Mouse (Mus musculus) stomach, embryonic 14.5 days (tissue): ENCODE measurements at regions not wholly inside any gene's neighbourhood (a gene's known extent, or its start where the extent isn't known, plus 50 kb on each side); places are given as distances from the start of the nearest gene placed in this dataset.

Experiments
- ATAC-seq: fragments of 200-750 bp; cut with Nextera tagmentation; 2 replicates; pipeline ENCODE4 v1.8.0; 2017; ENCODE audit warnings: low read depth, moderate TSS enrichment; ENCODE audit not compliant: insufficient number of reproducible peaks, insufficient read depth, low FRiP score
- H3K27ac ChIP-seq: fragments of 300-500 bp; sonication (generic); 2 replicates; pipeline ENCODE4 v1.5.1; 2014; ENCODE audit warnings: mild to moderate bottlenecking, low read length, moderate library complexity, mixed read lengths
- H3K27me3 ChIP-seq: fragments of 300-500 bp; sonication (generic); 2 replicates; pipeline ENCODE4 v1.6.1; 2014; ENCODE audit warnings: low read length, control low read depth, mixed read lengths; ENCODE audit not compliant: control insufficient read depth, insufficient read depth
- H3K36me3 ChIP-seq: fragments of 300-500 bp; sonication (generic); 2 replicates; pipeline ENCODE4 v1.6.1; 2014; ENCODE audit warnings: mild to moderate bottlenecking, control low read depth, low read length, moderate library complexity, mixed read lengths; ENCODE audit not compliant: control insufficient read depth, insufficient read depth
- H3K4me1 ChIP-seq: fragments of 300-500 bp; sonication (generic); 2 replicates; pipeline ENCODE4 v1.6.1; 2014; ENCODE audit warnings: low read length, control low read depth, mixed read lengths; ENCODE audit not compliant: control insufficient read depth, insufficient read depth
- H3K4me2 ChIP-seq: fragments of 300-500 bp; sonication (generic); replicated peaks from 2 replicates; pipeline ENCODE4 v1.6.1; 2014; ENCODE audit warnings: low read depth, low read length, control low read depth
- H3K4me3 ChIP-seq: fragments of 300-500 bp; sonication (generic); 2 replicates; pipeline ENCODE4 v1.5.1; 2014; ENCODE audit warnings: low read depth, low read length, control low read depth
- H3K9ac ChIP-seq: fragments of 300-500 bp; sonication (generic); replicated peaks from 2 replicates; pipeline ENCODE4 v1.6.1; 2014; ENCODE audit warnings: low read depth, mild to moderate bottlenecking, control low read depth, low read length, moderate library complexity, mixed read lengths
- H3K9me3 ChIP-seq: fragments of 300-500 bp; sonication (generic); 2 replicates; pipeline ENCODE4 v1.6.1; 2016; ENCODE audit warnings: low read depth, low read length, control low read depth; ENCODE audit not compliant: control insufficient read depth
- WGBS: fragments of 180-500 bp; shearing (Covaris S2); extraction: QIAGEN DNeasy Blood & Tissue Kit; methylation state at CpG from one replicate; pipeline ENCODE4 v1.1.7; 2014; 5-methylcytosine and 5-hydroxymethylcytosine counted together

DNA sequence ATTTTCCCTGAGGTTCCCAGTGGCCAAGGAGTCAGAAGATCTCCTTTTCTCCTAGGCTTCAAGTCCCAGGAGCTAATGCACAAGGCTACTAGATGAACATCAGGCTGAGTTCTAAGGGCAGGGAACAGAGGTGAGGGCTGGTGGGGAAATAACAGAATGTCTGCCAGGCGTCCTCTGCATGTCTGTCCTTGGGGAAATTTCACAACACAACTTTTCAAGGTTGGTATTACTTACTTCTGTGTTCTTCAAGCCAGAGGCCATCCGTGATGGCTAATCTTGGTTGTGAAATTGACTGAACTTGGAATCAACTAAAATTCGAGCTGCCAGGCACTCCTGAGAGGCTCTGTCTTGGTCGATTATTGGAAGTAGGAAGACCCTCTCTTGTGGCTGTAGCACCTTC, 416.6 kb downstream of the Vrk1 start:
- Histone ChIP-seq H3K4me1 (no peaks in the 10 kb centered on the region), H3K9me3 (no peaks in the 10 kb centered on the region), H3K27me3 (no peaks in the 10 kb centered on the region), H3K27ac (no peak overlapping the region), H3K9ac (no peak overlapping the region), H3K4me3 (no peak overlapping the region), H3K36me3 (no peaks in the 10 kb centered on the region), H3K4me2 (no peak overlapping the region)
- ATAC-seq: no peak
- WGBS: 75% methylated on average over 4 of the region's 4 CpGs

DNA sequence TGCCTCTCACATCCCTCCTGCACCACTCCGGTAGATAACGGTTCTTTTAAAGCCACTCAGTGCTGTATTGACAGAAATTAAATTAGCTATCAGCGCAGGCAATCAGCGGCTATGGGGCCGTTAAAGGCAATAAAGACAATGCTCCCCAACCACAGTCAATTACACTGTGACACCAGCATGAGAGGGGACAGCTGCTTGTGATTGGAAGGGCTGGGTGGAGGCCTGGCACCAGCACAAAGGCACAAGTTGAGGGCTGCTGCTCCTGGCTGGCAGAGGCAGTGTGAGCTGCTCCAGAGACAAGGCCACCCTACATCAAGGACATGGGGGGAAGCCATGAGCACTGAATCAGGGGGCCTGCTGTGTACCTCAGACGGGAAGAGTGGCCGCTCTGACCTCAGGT, 420.0 kb downstream of the Vrk1 start:
- Histone ChIP-seq H3K9me3 (no peaks in the 10 kb centered on the region), H3K27ac (no peak overlapping the region), H3K4me3 (no peak overlapping the region), H3K36me3 (no peaks in the 10 kb centered on the region), H3K9ac (no peak overlapping the region), H3K27me3 (no peaks in the 10 kb centered on the region), H3K4me2 (no peak overlapping the region), H3K4me1 (no peaks in the 10 kb centered on the region)
- no peak for ATAC-seq
- WGBS: 46% methylated on average over 7 of the region's 7 CpGs

DNA sequence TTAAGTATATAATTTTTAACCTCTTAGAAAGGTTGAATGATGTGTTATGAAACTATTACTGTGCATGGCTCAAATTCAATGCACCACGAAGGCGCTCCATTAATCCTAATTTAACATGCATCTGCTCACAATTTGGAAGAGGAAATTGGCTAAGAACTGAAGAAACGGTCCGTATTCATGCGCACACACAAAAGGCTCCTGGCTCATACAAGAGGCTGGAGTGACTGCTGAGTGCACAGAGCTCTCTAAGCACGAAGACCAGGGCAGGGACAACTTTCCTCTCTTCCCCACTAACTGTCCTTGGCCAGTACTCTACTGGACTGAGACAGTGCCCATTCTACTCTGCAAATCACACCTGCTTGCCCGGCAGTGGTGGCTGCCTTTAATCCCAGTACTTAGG, 435.1 kb downstream of the Vrk1 start:
- no peak overlapping the region for H3K9ac ChIP-seq
- H3K27me3 ChIP-seq: no peaks in the 10 kb centered on the region
- no peak overlapping the region for H3K4me2 ChIP-seq
- no peak for ATAC-seq
- H3K4me1 ChIP-seq: no peaks in the 10 kb centered on the region
- no peaks in the 10 kb centered on the region for H3K36me3 ChIP-seq
- H3K4me3 ChIP-seq: no peak overlapping the region
- no peaks in the 10 kb centered on the region for H3K9me3 ChIP-seq
- no peak overlapping the region for H3K27ac ChIP-seq
- 78% methylated on average over 7 of the region's 7 CpGs for WGBS

DNA sequence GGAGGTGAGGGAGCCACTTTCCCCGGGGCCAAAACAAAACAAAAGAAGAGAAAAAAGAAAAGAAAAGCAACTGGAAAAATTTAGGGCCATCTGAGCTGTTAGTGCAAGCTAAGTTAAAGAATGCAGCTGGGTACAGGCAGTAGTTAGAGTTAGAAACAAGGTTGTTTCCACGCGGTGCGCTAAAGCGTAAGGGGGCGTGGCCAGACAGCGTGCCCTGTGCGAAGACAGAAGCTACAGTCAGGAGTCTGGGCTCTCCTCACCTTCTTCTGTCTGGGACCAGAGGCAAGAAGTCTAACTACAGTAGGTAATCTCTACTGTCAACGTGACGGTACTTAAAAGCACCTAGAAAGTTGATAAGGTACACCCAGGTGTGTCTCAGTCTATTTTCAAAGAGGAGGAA, 435.9 kb downstream of the Vrk1 start:
- H3K27me3 ChIP-seq: no peaks in the 10 kb centered on the region
- ATAC-seq: no peak
- no peaks in the 10 kb centered on the region for H3K36me3 ChIP-seq
- 59% methylated on average over 10 of the region's 10 CpGs for WGBS
- no peak overlapping the region for H3K9ac ChIP-seq
- no peaks in the 10 kb centered on the region for H3K9me3 ChIP-seq
- no peaks in the 10 kb centered on the region for H3K4me1 ChIP-seq
- H3K4me3 ChIP-seq: no peak overlapping the region
- no peak overlapping the region for H3K4me2 ChIP-seq
- no peak overlapping the region for H3K27ac ChIP-seq

DNA sequence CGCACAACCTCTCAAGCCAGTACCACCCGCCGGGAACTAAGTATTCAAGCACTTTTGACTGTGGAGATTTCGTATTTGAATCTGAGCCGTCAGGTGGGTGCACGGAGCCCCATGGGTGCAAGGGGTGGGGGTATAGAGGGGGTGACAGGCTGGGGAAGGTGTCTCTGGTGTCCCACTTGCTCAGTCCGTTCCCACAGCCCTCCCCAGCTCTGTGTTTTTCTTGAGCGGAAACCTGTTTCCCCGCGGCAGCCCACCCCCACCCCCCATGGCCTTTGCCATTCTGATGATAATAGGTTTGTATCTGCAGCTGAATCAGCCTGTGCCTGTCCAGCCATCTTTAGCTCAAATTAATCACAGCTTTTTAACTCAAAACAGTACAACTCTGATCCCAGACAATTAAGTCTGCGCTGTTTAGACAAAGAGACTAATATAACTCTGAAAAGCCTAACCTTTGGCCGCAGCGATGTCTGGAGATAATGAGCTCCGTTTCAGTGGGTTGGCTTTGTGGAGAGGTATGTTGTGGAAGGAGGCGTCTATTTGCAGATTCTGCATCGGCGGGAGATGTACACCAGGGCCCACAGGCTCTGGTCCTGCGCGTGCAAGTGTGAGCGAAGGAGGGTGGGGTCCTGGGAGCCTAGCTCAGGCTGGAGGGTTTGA, 437.0 kb downstream of the Vrk1 start:
- Histone ChIP-seq H3K4me2 (no peak overlapping the region), H3K9ac (no peak overlapping the region), H3K36me3 (no peaks in the 10 kb centered on the region), H3K9me3 (no peaks in the 10 kb centered on the region), H3K27ac (no peak overlapping the region), H3K4me1 (no peaks in the 10 kb centered on the region), H3K27me3 (no peaks in the 10 kb centered on the region), H3K4me3 (no peak overlapping the region)
- WGBS: 62% methylated on average over 20 of the region's 20 CpGs
- ATAC-seq: no peak

DNA sequence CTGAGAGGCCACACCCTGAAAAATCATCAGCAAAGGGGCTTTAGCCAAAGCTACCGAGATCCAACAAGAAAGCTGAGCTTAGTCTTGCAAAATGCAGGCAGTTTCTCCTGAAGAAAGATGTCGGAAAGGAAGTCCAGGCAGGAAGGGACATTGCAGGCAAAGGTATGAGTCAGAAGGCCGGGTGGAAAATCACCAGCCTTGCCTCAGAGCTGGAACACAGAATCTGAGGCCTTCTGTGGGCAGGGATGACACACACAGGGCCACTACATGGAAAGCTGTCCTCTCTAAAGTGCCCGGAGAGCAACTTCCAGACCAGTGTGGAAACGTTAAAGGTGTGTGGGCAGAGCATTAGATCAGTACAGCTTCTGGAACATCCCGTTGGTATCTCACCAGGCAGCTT, 438.5 kb downstream of the Vrk1 start:
- no peaks in the 10 kb centered on the region for H3K36me3 ChIP-seq
- H3K4me3 ChIP-seq: no peak overlapping the region
- H3K27ac ChIP-seq: no peak overlapping the region
- WGBS: 82% methylated on average over 6 of the region's 6 CpGs
- no peak overlapping the region for H3K9ac ChIP-seq
- no peaks in the 10 kb centered on the region for H3K4me1 ChIP-seq
- ATAC-seq: no peak
- no peak overlapping the region for H3K4me2 ChIP-seq
- H3K9me3 ChIP-seq: no peaks in the 10 kb centered on the region
- no peaks in the 10 kb centered on the region for H3K27me3 ChIP-seq

DNA sequence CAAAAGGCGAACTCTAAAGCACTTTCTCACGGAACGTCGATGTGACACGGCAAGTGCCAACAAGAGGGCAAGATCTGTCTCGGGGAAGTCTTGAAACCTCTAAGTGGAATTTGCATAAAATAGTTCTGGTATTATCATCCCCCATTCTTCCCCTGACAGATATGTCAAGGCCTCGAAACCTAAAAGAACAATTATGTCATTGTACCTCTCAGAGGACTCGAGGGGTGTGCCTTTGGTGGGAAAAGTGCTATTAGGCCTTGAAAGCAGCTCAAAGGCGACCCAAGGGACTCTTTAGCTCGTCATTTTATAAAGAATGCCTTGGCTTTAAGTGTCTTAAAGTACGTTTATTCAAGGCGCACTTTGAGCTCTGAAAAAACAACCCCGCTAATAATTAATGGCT, 443.5 kb downstream of the Vrk1 start:
- no peak for ATAC-seq
- 58% methylated on average over 13 of the region's 13 CpGs for WGBS

DNA sequence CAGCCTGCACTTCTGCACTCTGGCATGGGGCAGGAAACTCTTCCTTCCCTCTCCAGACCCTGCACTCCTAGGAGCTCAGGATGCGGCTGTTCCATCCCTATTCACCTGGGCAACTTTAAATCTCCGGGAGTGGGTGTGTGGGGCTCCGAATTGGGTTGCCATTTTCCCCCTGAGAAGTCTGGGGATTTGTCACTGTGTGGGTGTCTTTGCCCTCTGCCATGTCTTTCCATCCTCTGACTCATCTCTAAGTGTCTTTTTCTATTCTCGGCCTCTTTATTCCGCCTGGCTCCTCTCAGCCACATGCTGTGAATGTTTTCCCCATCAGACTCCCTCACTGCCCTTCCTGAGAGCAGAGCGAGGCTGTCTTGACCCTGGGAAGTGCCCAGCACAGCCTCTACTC, 448.2 kb downstream of the Vrk1 start:
- H3K9me3 ChIP-seq: no peaks in the 10 kb centered on the region
- no peaks in the 10 kb centered on the region for H3K27me3 ChIP-seq
- no peaks in the 10 kb centered on the region for H3K4me1 ChIP-seq
- no peak overlapping the region for H3K9ac ChIP-seq
- WGBS: 58% methylated on average over 6 of the region's 6 CpGs
- H3K36me3 ChIP-seq: no peaks in the 10 kb centered on the region
- no peak overlapping the region for H3K4me3 ChIP-seq
- no peak for ATAC-seq
- H3K4me2 ChIP-seq: no peak overlapping the region
- no peak overlapping the region for H3K27ac ChIP-seq

More for the DNA sequence above, 443.5 kb downstream of the Vrk1 start:
- Histone ChIP-seq H3K4me3 (no peak overlapping the region), H3K4me2 (no peak overlapping the region), H3K27me3 (no peaks in the 10 kb centered on the region), H3K27ac (no peak overlapping the region), H3K36me3 (no peaks in the 10 kb centered on the region), H3K9ac (no peak overlapping the region), H3K4me1 (no peaks in the 10 kb centered on the region), H3K9me3 (no peaks in the 10 kb centered on the region)

DNA sequence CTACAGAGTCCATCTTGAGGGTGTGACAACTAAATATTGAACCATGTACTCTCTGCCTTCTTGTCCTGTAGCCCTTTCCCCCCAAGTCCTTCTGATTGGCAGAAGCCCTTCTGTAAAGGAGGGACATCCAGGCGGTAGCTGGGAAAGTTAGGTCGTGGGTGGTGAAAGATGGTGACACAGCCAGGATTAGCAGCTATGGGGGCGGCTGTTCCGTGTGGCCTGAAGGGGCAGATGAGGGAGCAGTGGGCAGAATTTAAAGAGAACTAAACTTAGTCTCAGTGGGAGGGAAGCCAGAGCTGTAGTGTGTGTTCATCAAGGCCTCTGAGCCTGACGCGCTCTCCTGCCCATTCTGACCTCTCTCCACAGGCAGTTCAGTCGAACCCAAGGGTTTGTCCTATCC, 450.6 kb downstream of the Vrk1 start:
- Histone ChIP-seq H3K4me1 (no peaks in the 10 kb centered on the region), H3K4me3 (no peak overlapping the region), H3K9ac (no peak overlapping the region), H3K36me3 (no peaks in the 10 kb centered on the region), H3K27me3 (no peaks in the 10 kb centered on the region), H3K27ac (no peak overlapping the region), H3K9me3 (no peaks in the 10 kb centered on the region), H3K4me2 (no peak overlapping the region)
- WGBS: 87% methylated on average over 7 of the region's 7 CpGs
- ATAC-seq: no peak
